Mouse (Mus musculus): ENCODE data around the gene Sv2a. TPM values are rescaled to one million over a fixed set of nuclear protein-coding genes. Genes with fewer than 3 reads are reported as not detected.

The Sv2a gene
- total and polyA plus RNA-seq, 2 experiments from 2014 or later: 136 to 151 TPM

- ATAC-seq: no peak
- H3K4me2 ChIP-seq (ENCODE audit: low read depth, low read length): no peak overlapping the region
- H3K36me3 ChIP-seq (ENCODE audit: insufficient read depth, low read length): no peaks in the 10 kb centered on the region
- H3K27ac ChIP-seq: no peak overlapping the region
- no peak for TF ChIP-seq CTCF (IDR thresholded peaks at IDR 0.05; ENCODE audit: low read depth)
- DNase-seq (ENCODE audit: low spot score): no peak
- no peaks in the 10 kb centered on the region for H3K27me3 ChIP-seq (ENCODE audit: insufficient read depth, low read length)
- WGBS: 75% methylated on average over 2 of the region's 2 CpGs
- no peak overlapping the region for H3K9ac ChIP-seq (replicated peaks; ENCODE audit: low read length)
- H3K4me3 ChIP-seq (ENCODE audit: low read length): no peak overlapping the region
- no peaks in the 10 kb centered on the region for H3K4me1 ChIP-seq (ENCODE audit: insufficient read depth, low read length)
- H3K9me3 ChIP-seq (ENCODE audit: low read length): no peaks in the 10 kb centered on the region
These were observed 49.5 kb downstream of the Sv2a start for GRCm38 (mm10) chr3:96230404-96230803.

- H3K9me3 ChIP-seq (ENCODE audit: low read length): no peaks in the 10 kb centered on the region
- no peak overlapping the region for H3K9ac ChIP-seq (replicated peaks; ENCODE audit: low read length)
- TF ChIP-seq CTCF (IDR thresholded peaks at IDR 0.05; ENCODE audit: low read depth): no peak
- 71% methylated on average over 4 of the region's 4 CpGs for WGBS
- ATAC-seq: no peak
- no peak for DNase-seq (ENCODE audit: low spot score)
- no peak overlapping the region for H3K4me2 ChIP-seq (ENCODE audit: low read depth, low read length)
- H3K27ac ChIP-seq: no peak overlapping the region
- no peaks in the 10 kb centered on the region for H3K27me3 ChIP-seq (ENCODE audit: insufficient read depth, low read length)
- H3K36me3 ChIP-seq (ENCODE audit: insufficient read depth, low read length): no peaks in the 10 kb centered on the region
- H3K4me1 ChIP-seq (ENCODE audit: insufficient read depth, low read length): no peaks in the 10 kb centered on the region
- H3K4me3 ChIP-seq (ENCODE audit: low read length): no peak overlapping the region
These were observed 50.2 kb downstream of the Sv2a start for GRCm38 (mm10) chr3:96230910-96231757.

GRCm38 (mm10) chr3:96231758-96232120 is 50.8 kb downstream of the Sv2a start:
- 56% methylated on average over 2 of the region's 2 CpGs for WGBS
- no peaks in the 10 kb centered on the region for H3K27me3 ChIP-seq (ENCODE audit: insufficient read depth, low read length)
- H3K4me1 ChIP-seq (ENCODE audit: insufficient read depth, low read length): no peaks in the 10 kb centered on the region

GRCm38 (mm10) chr3:96234914-96235313 is 54.0 kb downstream of the Sv2a start:
- no peaks in the 10 kb centered on the region for H3K36me3 ChIP-seq (ENCODE audit: insufficient read depth, low read length)
- H3K9me3 ChIP-seq (ENCODE audit: low read length): no peaks in the 10 kb centered on the region
- no peak overlapping the region for H3K4me3 ChIP-seq (ENCODE audit: low read length)
- no peaks in the 10 kb centered on the region for H3K27me3 ChIP-seq (ENCODE audit: insufficient read depth, low read length)
- WGBS: 89% methylated on average over 2 of the region's 2 CpGs
- ATAC-seq (no peak), DNase-seq (ENCODE audit: low spot score) (no peak)
- peak; percentile 8; the same call in 1 of the 2 replicates for TF ChIP-seq CTCF (IDR thresholded peaks at IDR 0.05; ENCODE audit: low read depth)
- no peak overlapping the region for H3K9ac ChIP-seq (replicated peaks; ENCODE audit: low read length)
- H3K27ac ChIP-seq: no peak overlapping the region
- H3K4me2 ChIP-seq (ENCODE audit: low read depth, low read length): no peak overlapping the region
- no peaks in the 10 kb centered on the region for H3K4me1 ChIP-seq (ENCODE audit: insufficient read depth, low read length)

More at GRCm38 (mm10) chr3:96231758-96232120, 50.8 kb downstream of the Sv2a start:
- Histone ChIP-seq H3K4me3 (ENCODE audit: low read length) (no peak overlapping the region), H3K9ac (replicated peaks; ENCODE audit: low read length) (no peak overlapping the region), H3K9me3 (ENCODE audit: low read length) (no peaks in the 10 kb centered on the region), H3K4me2 (ENCODE audit: low read depth, low read length) (no peak overlapping the region), H3K27ac (no peak overlapping the region), H3K36me3 (ENCODE audit: insufficient read depth, low read length) (no peaks in the 10 kb centered on the region)
- ATAC-seq (no peak), DNase-seq (ENCODE audit: low spot score) (no peak)
- no peak for TF ChIP-seq CTCF (IDR thresholded peaks at IDR 0.05; ENCODE audit: low read depth)

- Histone ChIP-seq H3K9ac (replicated peaks; ENCODE audit: low read length) (no peak overlapping the region), H3K9me3 (ENCODE audit: low read length) (no peaks in the 10 kb centered on the region), H3K4me1 (ENCODE audit: insufficient read depth, low read length) (no peaks in the 10 kb centered on the region), H3K4me3 (ENCODE audit: low read length) (no peak overlapping the region), H3K27ac (no peak overlapping the region), H3K36me3 (ENCODE audit: insufficient read depth, low read length) (no peaks in the 10 kb centered on the region), H3K4me2 (ENCODE audit: low read depth, low read length) (no peak overlapping the region), H3K27me3 (ENCODE audit: insufficient read depth, low read length) (no peaks in the 10 kb centered on the region)
- ATAC-seq (no peak), DNase-seq (ENCODE audit: low spot score) (no peak)
- no peak for TF ChIP-seq CTCF (IDR thresholded peaks at IDR 0.05; ENCODE audit: low read depth)
- 57% methylated on average over 3 of the region's 3 CpGs for WGBS
These were observed 54.9 kb downstream of the Sv2a start for GRCm38 (mm10) chr3:96235836-96236235.

- whole genome bisulfite sequencing: 79% methylated on average over 4 of the region's 4 CpGs
- H3K9me3 ChIP-seq (ENCODE audit: low read length): no peaks in the 10 kb centered on the region
- no peaks in the 10 kb centered on the region for H3K36me3 ChIP-seq (ENCODE audit: insufficient read depth, low read length)
- H3K27ac ChIP-seq: no peak overlapping the region
- H3K4me3 ChIP-seq (ENCODE audit: low read length): no peak overlapping the region
- H3K4me1 ChIP-seq (ENCODE audit: insufficient read depth, low read length): no peaks in the 10 kb centered on the region
- ATAC-seq: no peak
- peak overlapping the region; percentile 52 for H3K4me2 ChIP-seq (ENCODE audit: low read depth, low read length)
- H3K27me3 ChIP-seq (ENCODE audit: insufficient read depth, low read length): no peaks in the 10 kb centered on the region
- DNase-seq (ENCODE audit: low spot score): no peak
- no peak overlapping the region for H3K9ac ChIP-seq (replicated peaks; ENCODE audit: low read length)
- TF ChIP-seq CTCF (IDR thresholded peaks at IDR 0.05; ENCODE audit: low read depth): no peak
These were observed 55.9 kb downstream of the Sv2a start for GRCm38 (mm10) chr3:96236834-96237334.

GRCm38 (mm10) chr3:96237335-96237903 is 56.5 kb downstream of the Sv2a start:
- DNase-seq (ENCODE audit: low spot score): peak; percentile 7
- Histone ChIP-seq H3K4me1 (ENCODE audit: insufficient read depth, low read length) (no peaks in the 10 kb centered on the region), H3K9me3 (ENCODE audit: low read length) (no peaks in the 10 kb centered on the region), H3K4me2 (ENCODE audit: low read depth, low read length) (peak overlapping the region; percentile 52), H3K27me3 (ENCODE audit: insufficient read depth, low read length) (no peaks in the 10 kb centered on the region), H3K9ac (replicated peaks; ENCODE audit: low read length) (no peak overlapping the region), H3K36me3 (ENCODE audit: insufficient read depth, low read length) (no peaks in the 10 kb centered on the region), H3K27ac (no peak overlapping the region), H3K4me3 (ENCODE audit: low read length) (peak overlapping the region; percentile 35)
- WGBS: 30% methylated on average over 7 of the region's 7 CpGs
- ATAC-seq: no peak
- TF ChIP-seq CTCF (IDR thresholded peaks at IDR 0.05; ENCODE audit: low read depth): no peak

Data from hindbrain, postnatal 0 days (tissue).